Mouse (Mus musculus) limb, embryonic 11.5 days (tissue): ENCODE measurements around the gene Gm6377. TPM values are rescaled to one million over a fixed set of nuclear protein-coding genes. Genes with fewer than 3 reads are reported as not detected.

Experiments
- ATAC-seq: fragments of 200-750 bp; cut with Nextera tagmentation; 2 replicates; pipeline ENCODE4 v1.8.0; 2017; ENCODE audit warnings: low read depth; ENCODE audit not compliant: insufficient number of reproducible peaks, low FRiP score, low TSS enrichment
- DNase-seq: peaks from one replicate; pipeline ENCODE4 v3.0.0-alpha.2; 2015; ENCODE audit warnings: low spot score
- H3K27ac ChIP-seq: fragments of 300-500 bp; sonication (generic); replicated peaks from 2 replicates; pipeline ENCODE4 v1.5.1; 2014; ENCODE audit warnings: low read depth, mild to moderate bottlenecking, low read length
- H3K27me3 ChIP-seq: fragments of 300-500 bp; sonication (generic); 2 replicates; pipeline ENCODE4 v1.6.1; 2014; ENCODE audit warnings: mild to moderate bottlenecking, low read length, mixed read lengths; ENCODE audit not compliant: control insufficient read depth, insufficient read depth
- H3K36me3 ChIP-seq: fragments of 300-500 bp; sonication (generic); 2 replicates; pipeline ENCODE4 v1.6.1; 2014; ENCODE audit warnings: mild to moderate bottlenecking, low read length, moderate library complexity, mixed read lengths; ENCODE audit not compliant: control insufficient read depth, insufficient read depth
- H3K4me1 ChIP-seq: fragments of 300-500 bp; sonication (generic); 2 replicates; pipeline ENCODE4 v1.6.1; 2014; ENCODE audit warnings: low read length, mixed read lengths; ENCODE audit not compliant: control insufficient read depth, insufficient read depth
- H3K4me2 ChIP-seq: fragments of 300-500 bp; sonication (generic); 2 replicates; pipeline ENCODE4 v1.6.1; 2014; ENCODE audit warnings: low read depth, mild to moderate bottlenecking, moderate library complexity; ENCODE audit not compliant: severe bottlenecking
- H3K4me3 ChIP-seq: fragments of 300-500 bp; sonication (generic); 2 replicates; pipeline ENCODE4 v1.5.1; 2014; ENCODE audit warnings: low read depth, low read length
- H3K9ac ChIP-seq: fragments of 300-500 bp; sonication (generic); 2 replicates; pipeline ENCODE4 v1.6.1; 2014; ENCODE audit warnings: mild to moderate bottlenecking, low read length
- H3K9me3 ChIP-seq: fragments of 300-500 bp; sonication (generic); 2 replicates; pipeline ENCODE4 v1.6.1; 2016; ENCODE audit warnings: low read length; ENCODE audit not compliant: control insufficient read depth
- WGBS: fragments of 180-500 bp; shearing (Covaris S2); extraction: QIAGEN DNeasy Blood & Tissue Kit; methylation state at CpG from one replicate; pipeline ENCODE4 v1.1.7; 2014; 5-methylcytosine and 5-hydroxymethylcytosine counted together
- polyA plus RNA-seq: library from polyadenylated mRNA; unstranded; fragments of >200 nt; fragmentation: Nextera tagmentation; extraction: Ambion mirVana; gene quantifications from 2 replicates; pipeline ENCODE4 v1.2.1, GENCODE M21; 2014

The Gm6377 gene
- polyA plus RNA-seq, result 0.17 TPM in 1 of 2 replicates, not detected in the other

GRCm38 (mm10) chrX:109196468-109196867, at the start of gene Gm6377:
Gene Gm6377, plus strand, starts transcription at chrX:109196756.
- DNase-seq, result no peak

DNA sequence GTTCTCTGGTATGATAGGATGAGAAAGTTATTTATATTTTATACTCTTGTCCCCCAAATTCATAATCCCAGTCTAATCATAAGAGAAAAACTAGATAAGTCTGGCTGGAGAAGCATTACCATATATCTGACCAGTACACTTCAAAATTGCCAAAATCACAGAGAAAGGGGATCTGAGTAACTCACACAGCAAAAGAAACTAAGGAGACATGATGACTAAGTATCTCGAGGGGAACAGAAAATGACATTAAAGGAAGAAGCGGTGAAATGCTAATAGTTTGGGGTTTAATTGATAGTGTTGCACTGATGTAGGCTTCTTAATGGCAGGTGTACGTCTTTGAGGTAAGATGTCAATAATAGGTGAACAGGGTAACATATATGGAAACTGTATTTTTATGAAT, 49.4 kb upstream of the Gm6377 start:
- DNase-seq, result no peak
- no peak for ATAC-seq
- no peak overlapping the region for H3K4me3 ChIP-seq
- H3K4me2 ChIP-seq, result no peak overlapping the region
- no peaks in the 10 kb centered on the region for H3K27me3 ChIP-seq
- WGBS, result 89% methylated on average over 3 of the region's 3 CpGs
- H3K9me3 ChIP-seq, result no peaks in the 10 kb centered on the region
- no peak overlapping the region for H3K9ac ChIP-seq
- no peak overlapping the region for H3K27ac ChIP-seq
- H3K4me1 ChIP-seq, result no peaks in the 10 kb centered on the region
- H3K36me3 ChIP-seq, result no peaks in the 10 kb centered on the region

More at GRCm38 (mm10) chrX:109196468-109196867, at the start of gene Gm6377:
- Histone ChIP-seq H3K9me3 (no peaks in the 10 kb centered on the region), H3K27ac (no peak within 1 kb of the TSS), H3K27me3 (no peaks in the 10 kb centered on the region), H3K4me1 (no peaks in the 10 kb centered on the region), H3K9ac (no peak within 1 kb of the TSS), H3K36me3 (no peaks in the 10 kb centered on the region), H3K4me3 (no peak within 1 kb of the TSS), H3K4me2 (no peak within 1 kb of the TSS)
- ATAC-seq, result no peak
- WGBS, result 58% methylated on average over 4 of the region's 4 CpGs

DNA sequence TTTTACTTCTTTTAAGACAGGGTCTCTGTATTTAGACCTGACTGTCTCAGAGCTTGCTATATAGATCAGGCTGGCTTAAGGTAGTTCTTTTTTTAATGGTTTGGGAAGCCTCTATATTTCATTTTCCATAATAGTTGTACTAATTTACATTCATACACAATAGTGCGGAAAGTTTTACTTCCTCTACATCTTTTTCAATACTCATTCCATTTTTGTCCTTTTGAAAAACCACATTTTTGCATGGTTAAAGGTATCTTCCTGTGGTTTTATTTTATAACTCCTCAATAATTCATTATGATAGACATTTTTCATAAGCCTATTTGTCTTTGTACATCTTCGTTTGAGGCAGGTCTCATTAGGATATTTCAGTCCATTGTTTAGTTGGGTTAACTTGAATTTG, 45.3 kb upstream of the Gm6377 start:
- no peak overlapping the region for H3K9ac ChIP-seq
- H3K9me3 ChIP-seq, result no peaks in the 10 kb centered on the region
- DNase-seq (no peak), ATAC-seq (no peak)
- H3K36me3 ChIP-seq, result no peaks in the 10 kb centered on the region
- H3K27me3 ChIP-seq, result no peaks in the 10 kb centered on the region
- no peak overlapping the region for H3K4me3 ChIP-seq
- no peak overlapping the region for H3K27ac ChIP-seq
- WGBS, result 89% methylated on average over 2 of the region's 2 CpGs
- no peaks in the 10 kb centered on the region for H3K4me1 ChIP-seq
- no peak overlapping the region for H3K4me2 ChIP-seq

- Histone ChIP-seq H3K4me2 (no peak overlapping the region), H3K4me3 (no peak overlapping the region), H3K36me3 (no peaks in the 10 kb centered on the region), H3K4me1 (no peaks in the 10 kb centered on the region), H3K9me3 (no peaks in the 10 kb centered on the region), H3K27ac (no peak overlapping the region), H3K9ac (no peak overlapping the region), H3K27me3 (no peaks in the 10 kb centered on the region)
- 100% methylated on average over 1 of the region's 1 CpGs for WGBS
- no peak for ATAC-seq
- no peak for DNase-seq
Measured at GRCm38 (mm10) chrX:109160326-109160725, 36.2 kb upstream of the Gm6377 start.

GRCm38 (mm10) chrX:109160901-109161300, 35.7 kb upstream of the Gm6377 start:
- H3K27me3 ChIP-seq, result no peaks in the 10 kb centered on the region

DNA sequence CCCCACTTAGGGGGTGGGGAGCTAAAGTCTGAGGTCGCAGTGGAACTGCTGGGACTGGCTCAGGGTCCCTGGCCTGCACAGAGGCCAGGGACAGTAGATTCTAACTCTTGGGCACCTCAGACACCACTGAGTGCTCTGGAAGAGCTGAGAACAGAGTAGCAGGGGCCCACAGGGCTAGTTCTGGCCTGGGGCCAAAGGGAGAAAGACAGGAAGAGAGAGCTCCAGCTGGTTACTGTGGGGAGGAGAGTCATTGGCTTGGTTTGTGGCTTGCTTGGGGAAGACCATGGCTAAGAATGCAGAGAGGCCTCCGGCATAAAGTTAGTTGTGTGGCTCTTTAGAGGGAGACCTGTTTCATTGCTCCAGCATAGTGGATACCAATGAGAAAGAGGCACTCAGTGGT, 21.5 kb upstream of the Gm6377 start:
- Histone ChIP-seq H3K27me3 (no peaks in the 10 kb centered on the region), H3K9me3 (no peaks in the 10 kb centered on the region), H3K36me3 (no peaks in the 10 kb centered on the region), H3K4me1 (no peaks in the 10 kb centered on the region), H3K27ac (no peak overlapping the region), H3K4me3 (no peak overlapping the region), H3K9ac (no peak overlapping the region), H3K4me2 (no peak overlapping the region)
- ATAC-seq, result no peak
- no peak for DNase-seq
- 79% methylated on average over 2 of the region's 2 CpGs for WGBS

More at GRCm38 (mm10) chrX:109160901-109161300, 35.7 kb upstream of the Gm6377 start:
- Histone ChIP-seq H3K27ac (no peak overlapping the region), H3K4me1 (no peaks in the 10 kb centered on the region), H3K36me3 (no peaks in the 10 kb centered on the region), H3K4me2 (no peak overlapping the region), H3K9me3 (no peaks in the 10 kb centered on the region), H3K4me3 (no peak overlapping the region), H3K9ac (no peak overlapping the region)
- DNase-seq (no peak), ATAC-seq (no peak)
- WGBS, result 83% methylated on average over 4 of the region's 4 CpGs

DNA sequence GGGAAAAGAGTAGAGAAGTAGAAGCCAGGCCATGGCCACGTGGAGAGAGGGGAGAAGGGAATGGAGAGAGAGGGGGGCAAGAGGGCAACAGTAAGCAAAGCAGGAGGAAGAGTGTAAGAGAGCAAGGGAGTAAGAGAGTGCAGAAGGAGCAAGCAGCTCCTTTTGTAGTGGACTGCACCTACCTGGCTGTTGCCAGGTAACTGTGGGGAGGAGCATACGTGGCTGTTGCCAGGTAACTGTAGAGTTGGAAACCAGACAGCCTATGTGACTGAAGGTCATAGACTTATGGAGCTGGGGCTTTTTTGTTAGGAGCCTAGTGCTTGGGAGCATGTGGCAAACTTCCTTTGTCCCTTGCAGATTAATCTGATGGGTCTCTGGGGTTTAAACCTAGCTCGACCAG, 21.1 kb upstream of the Gm6377 start:
- ATAC-seq, result no peak
- DNase-seq, result no peak
- Histone ChIP-seq H3K4me1 (no peaks in the 10 kb centered on the region), H3K4me2 (no peak overlapping the region), H3K9me3 (no peaks in the 10 kb centered on the region), H3K9ac (no peak overlapping the region), H3K27ac (no peak overlapping the region), H3K27me3 (no peaks in the 10 kb centered on the region), H3K36me3 (no peaks in the 10 kb centered on the region), H3K4me3 (no peak overlapping the region)
- WGBS, result 46% methylated on average over 3 of the region's 3 CpGs

DNA sequence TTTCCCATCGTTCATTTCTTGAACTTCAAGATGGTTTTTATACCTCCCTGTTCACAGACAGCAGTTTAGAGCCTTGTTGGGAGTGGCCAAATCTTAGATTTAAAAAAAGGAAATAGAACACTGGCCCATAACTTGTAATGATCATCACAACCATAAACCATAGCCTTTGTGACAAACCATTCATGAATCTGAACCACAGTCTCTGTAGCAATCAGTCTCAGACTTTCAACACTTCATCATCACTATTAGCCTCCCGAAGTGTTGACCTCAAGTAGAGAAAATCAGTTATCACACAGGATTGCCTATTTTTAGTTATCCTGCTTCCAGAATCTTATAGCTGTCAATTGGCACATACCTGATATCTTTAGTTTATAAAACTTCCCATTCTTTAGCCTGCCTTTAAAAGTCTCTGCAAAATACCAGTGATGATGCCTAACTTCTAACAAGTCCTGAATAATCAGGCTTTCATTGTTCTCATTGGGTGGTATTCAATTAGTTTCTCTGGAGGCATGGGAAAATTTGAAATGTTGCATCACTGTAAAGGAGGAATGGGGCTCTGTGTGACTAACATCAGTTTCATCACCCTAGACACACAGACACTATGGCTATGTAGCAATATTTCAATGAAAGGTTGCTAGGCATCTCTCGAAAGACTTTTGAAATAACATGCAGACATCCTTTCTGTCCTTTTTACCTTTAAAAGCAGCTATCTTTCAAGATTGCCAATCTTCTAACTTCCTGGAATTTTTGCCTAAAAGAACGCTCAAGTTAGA, 11.7 kb upstream of the Gm6377 start:
- 90% methylated on average over 4 of the region's 4 CpGs for WGBS
- Histone ChIP-seq H3K9ac (no peak overlapping the region), H3K9me3 (no peaks in the 10 kb centered on the region), H3K4me3 (no peak overlapping the region), H3K27me3 (no peaks in the 10 kb centered on the region), H3K27ac (no peak overlapping the region), H3K4me1 (no peaks in the 10 kb centered on the region), H3K4me2 (no peak overlapping the region), H3K36me3 (no peaks in the 10 kb centered on the region)
- ATAC-seq (no peak), DNase-seq (no peak)

DNA sequence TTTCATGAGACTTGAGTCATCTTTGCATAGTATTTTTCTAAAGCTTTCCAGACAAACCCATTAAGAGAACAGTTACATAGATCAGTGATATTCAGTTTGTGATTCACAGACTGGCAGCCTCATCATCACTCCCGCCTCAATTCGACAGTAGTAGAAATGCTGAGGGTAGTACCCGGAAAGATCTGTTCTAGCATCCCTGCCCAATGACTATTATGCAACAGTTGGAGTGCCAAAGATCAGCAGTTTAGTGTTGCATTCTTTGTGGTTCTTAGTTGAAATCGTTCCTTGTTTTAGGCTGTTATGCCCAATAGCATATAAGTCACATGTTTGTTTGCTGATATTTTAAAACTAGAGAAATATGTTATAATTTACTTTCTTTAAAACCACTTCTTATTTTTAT, 6.9 kb upstream of the Gm6377 start:
- Histone ChIP-seq H3K4me3 (no peak overlapping the region), H3K36me3 (no peaks in the 10 kb centered on the region), H3K9ac (no peak overlapping the region), H3K9me3 (no peaks in the 10 kb centered on the region), H3K27ac (no peak overlapping the region), H3K4me2 (no peak overlapping the region), H3K4me1 (no peaks in the 10 kb centered on the region), H3K27me3 (no peaks in the 10 kb centered on the region)
- 89% methylated on average over 4 of the region's 4 CpGs for WGBS
- DNase-seq, result no peak
- ATAC-seq, result no peak
